Mouse (Mus musculus) cortical plate, adult 2 months (tissue): Measurements from ENCODE around the gene Dnmt3a.

Experiments
- CTCF ChIP-seq: fragments of 200-500 bp; IDR thresholded peaks from 2 replicates; pipeline ENCODE4 v1.5.1; 2011; ENCODE audit warnings: mild to moderate bottlenecking, control low read depth, low read length; ENCODE audit not compliant: insufficient read depth; ENCODE audit errors: extremely low read depth
- POLR2A ChIP-seq: fragments of 200-500 bp; IDR thresholded peaks from 2 replicates; pipeline ENCODE4 v1.6.1; 2011; ENCODE audit warnings: mild to moderate bottlenecking, low read length, control low read depth; ENCODE audit not compliant: insufficient read depth; ENCODE audit errors: extremely low read depth

DNA sequence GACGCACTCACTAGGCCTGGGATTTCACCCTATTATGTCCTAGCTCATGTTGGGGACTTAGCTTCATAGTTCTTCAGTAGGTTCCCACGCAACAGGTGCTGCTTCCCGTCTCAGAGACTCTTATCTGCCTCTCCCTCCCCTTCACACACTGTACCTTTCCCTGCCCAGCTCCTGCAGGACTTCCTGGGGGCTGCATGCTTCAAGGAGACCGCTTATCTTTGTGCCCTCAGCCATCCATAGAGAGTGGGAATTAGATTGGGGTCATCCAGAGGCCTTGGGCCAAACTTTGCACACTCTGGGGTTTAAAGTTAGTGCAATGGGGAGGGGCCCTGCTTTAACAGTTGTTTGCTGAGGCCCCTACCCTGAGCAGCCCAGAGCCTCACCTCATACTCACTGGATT is 21.1 kb upstream of the Dnmt3a start:
- TF ChIP-seq CTCF (no peak), POLR2A (no peak)
